Mouse (Mus musculus) ES-E14 (cell line): ENCODE measurements at regions not wholly inside any gene's neighbourhood (a gene's known extent, or its start where the extent isn't known, plus 50 kb on each side); places are given as distances from the start of the nearest gene placed in this dataset.

Experiments
- CHD2 ChIP-seq: IDR thresholded peaks from 2 replicates; pipeline ENCODE4 v1.6.1; 2014; ENCODE audit warnings: mild to moderate bottlenecking, low read depth, low read length, inconsistent platforms
- HCFC1 ChIP-seq: IDR thresholded peaks from 2 replicates; pipeline ENCODE4 v1.6.1; 2012; ENCODE audit warnings: low read length, inconsistent platforms, borderline replicate concordance; ENCODE audit not compliant: insufficient read depth
- MAFK ChIP-seq: IDR thresholded peaks from 2 replicates; pipeline ENCODE4 v1.6.1; 2014; ENCODE audit warnings: mild to moderate bottlenecking, low read depth, low read length, inconsistent platforms; ENCODE audit not compliant: insufficient read depth

GRCm38 (mm10) chr2:134029631-134030414 is 477.9 kb downstream of the Bmp2 start:
- no peak for TF ChIP-seq CHD2
- no peak for TF ChIP-seq MAFK
- TF ChIP-seq HCFC1, result no peak
